Mouse (Mus musculus) lung, embryonic 16.5 days (tissue): ENCODE measurements around the gene Tmem170. TPM values are rescaled to one million over a fixed set of nuclear protein-coding genes. Genes with fewer than 3 reads are reported as not detected.
"Not testable (repeated sequence)": the region's sequence is repeated elsewhere in the genome, so short reads cannot be mapped to it uniquely, and the experiment has no call there.

Experiments used
- ATAC-seq: fragments of 200-750 bp; cut with Nextera tagmentation; 2 replicates; pipeline ENCODE4 v1.8.0; 2017; ENCODE audit warnings: low read depth, mild to moderate bottlenecking, moderate library complexity
- H3K27ac ChIP-seq: fragments of 300-500 bp; sonication (generic); 2 replicates; pipeline ENCODE4 v1.5.1; 2014; ENCODE audit warnings: mild to moderate bottlenecking, control low read depth, low read length
- H3K27me3 ChIP-seq: fragments of 300-500 bp; sonication (generic); 2 replicates; pipeline ENCODE4 v1.6.1; 2014; ENCODE audit warnings: low read depth, low read length, mixed read lengths; ENCODE audit not compliant: control insufficient read depth, insufficient read depth
- H3K36me3 ChIP-seq: fragments of 300-500 bp; sonication (generic); 2 replicates; pipeline ENCODE4 v1.6.1; 2014; ENCODE audit warnings: low read length; ENCODE audit not compliant: control insufficient read depth, insufficient read depth
- H3K4me1 ChIP-seq: fragments of 300-500 bp; sonication (generic); replicated peaks from 2 replicates; pipeline ENCODE4 v1.6.1; 2014; ENCODE audit warnings: low read length, mixed read lengths; ENCODE audit not compliant: control insufficient read depth, insufficient read depth
- H3K4me2 ChIP-seq: fragments of 300-500 bp; sonication (generic); 2 replicates; pipeline ENCODE4 v1.6.1; 2014; ENCODE audit warnings: low read depth, low read length, control low read depth
- H3K4me3 ChIP-seq: fragments of 300-500 bp; sonication (generic); 2 replicates; pipeline ENCODE4 v1.5.1; 2014; ENCODE audit warnings: mild to moderate bottlenecking, low read length, control low read depth
- H3K9ac ChIP-seq: fragments of 300-500 bp; sonication (generic); 2 replicates; pipeline ENCODE4 v1.6.1; 2014; ENCODE audit warnings: low read length, control low read depth
- H3K9me3 ChIP-seq: fragments of 300-500 bp; sonication (generic); 2 replicates; pipeline ENCODE4 v1.6.1; 2016; ENCODE audit warnings: low read length; ENCODE audit not compliant: control insufficient read depth
- WGBS: fragments of 180-500 bp; shearing (Covaris S2); extraction: QIAGEN DNeasy Blood & Tissue Kit; methylation state at CpG from one replicate; pipeline ENCODE4 v1.1.7; 2014; 5-methylcytosine and 5-hydroxymethylcytosine counted together
- polyA plus RNA-seq: library from polyadenylated mRNA; unstranded; fragments of >200 nt; fragmentation: Nextera tagmentation; extraction: Ambion mirVana; gene quantifications from 2 replicates; pipeline ENCODE4 v1.2.1, GENCODE M21; 2015

Gene Tmem170
- polyA plus RNA-seq, 1 experiment from 2014 or later = 10.1 TPM

GRCm38 (mm10) chr8:111865130-111865852 is 11.3 kb downstream of the Tmem170 start:
- 76% methylated on average over 8 of the region's 8 CpGs for WGBS
- no peak overlapping the region for H3K27ac ChIP-seq
- H3K4me3 ChIP-seq = no peak overlapping the region
- no peak for ATAC-seq
- H3K4me1 ChIP-seq = 0 out of 2 replicates have a peak, but pooled peaks cover 2% of the 10 kb centered on the region
- H3K4me2 ChIP-seq = no peak overlapping the region
- no peaks in the 10 kb centered on the region for H3K27me3 ChIP-seq
- H3K9me3 ChIP-seq = no peaks in the 10 kb centered on the region
- H3K9ac ChIP-seq = no peak overlapping the region
- 0 out of 2 replicates have a peak, but pooled peaks cover 2% of the 10 kb centered on the region for H3K36me3 ChIP-seq

GRCm38 (mm10) chr8:111864648-111865047 is 11.9 kb downstream of the Tmem170 start:
- ATAC-seq = no peak
- H3K36me3 ChIP-seq = 0 out of 2 replicates have a peak, but pooled peaks cover 2% of the 10 kb centered on the region
- no peak overlapping the region for H3K9ac ChIP-seq
- H3K9me3 ChIP-seq = no peaks in the 10 kb centered on the region
- H3K4me2 ChIP-seq = no peak overlapping the region
- H3K4me3 ChIP-seq = no peak overlapping the region
- WGBS = 77% methylated on average over 8 of the region's 8 CpGs
- 0 out of 2 replicates have a peak, but pooled peaks cover 2% of the 10 kb centered on the region for H3K4me1 ChIP-seq
- no peak overlapping the region for H3K27ac ChIP-seq
- H3K27me3 ChIP-seq = no peaks in the 10 kb centered on the region

GRCm38 (mm10) chr8:111863280-111863679 is 13.3 kb downstream of the Tmem170 start:
- H3K27me3 ChIP-seq = no peaks in the 10 kb centered on the region
- 0 out of 2 replicates have a peak, but pooled peaks cover 2% of the 10 kb centered on the region for H3K4me1 ChIP-seq
- peak overlapping the region; percentile 32; the same call in 1 of the 2 replicates for H3K27ac ChIP-seq
- H3K4me2 ChIP-seq = no peak overlapping the region
- H3K4me3 ChIP-seq = no peak overlapping the region
- 80% methylated on average over 4 of the region's 4 CpGs for WGBS
- ATAC-seq = no peak
- H3K36me3 ChIP-seq = 0 out of 2 replicates have a peak, but pooled peaks cover 2% of the 10 kb centered on the region
- no peak overlapping the region for H3K9ac ChIP-seq
- no peaks in the 10 kb centered on the region for H3K9me3 ChIP-seq

- H3K27ac ChIP-seq = no peak overlapping the region
- no peak overlapping the region for H3K4me3 ChIP-seq
- H3K9me3 ChIP-seq = no peaks in the 10 kb centered on the region
- H3K4me1 ChIP-seq = peaks cover 10% of the 10 kb centered on the region
- no peak overlapping the region for H3K9ac ChIP-seq
- H3K27me3 ChIP-seq = no peaks in the 10 kb centered on the region
- H3K4me2 ChIP-seq = no peak overlapping the region
- ATAC-seq = no peak
- 87% methylated on average over 12 of the region's 12 CpGs for WGBS
- H3K36me3 ChIP-seq = no peaks in the 10 kb centered on the region
Observed at GRCm38 (mm10) chr8:111855977-111856376, 20.6 kb downstream of the Tmem170 start.

GRCm38 (mm10) chr8:111853861-111854501 is 22.6 kb downstream of the Tmem170 start, which contains the start of gene Cfdp1:
TSS of gene Cfdp1 (minus strand) at chr8:111854291.
- no peaks in the 10 kb centered on the region for H3K27me3 ChIP-seq
- no peaks in the 10 kb centered on the region for H3K9me3 ChIP-seq
- H3K27ac ChIP-seq = peak within 1 kb of the TSS; percentile 7; the same call in 1 of the 2 replicates
- under 1% methylated on average over 53 of the region's 53 CpGs for WGBS
- peaks cover 10% of the 10 kb centered on the region for H3K4me1 ChIP-seq
- peak within 1 kb of the TSS; percentile 98 for H3K4me3 ChIP-seq
- H3K4me2 ChIP-seq = peak within 1 kb of the TSS; percentile 98
- ATAC-seq = peak; percentile 100
- no peaks in the 10 kb centered on the region for H3K36me3 ChIP-seq
- H3K9ac ChIP-seq = peak within 1 kb of the TSS; percentile 95

- H3K36me3 ChIP-seq, H3K9me3 ChIP-seq, ATAC-seq, H3K27me3 ChIP-seq, H3K27ac ChIP-seq, H3K4me1 ChIP-seq: not testable (repeated sequence)
- Histone ChIP-seq H3K4me2 (peak overlapping the region; percentile 98), H3K9ac (peak overlapping the region; percentile 95), H3K4me3 (peak overlapping the region; percentile 98)
- 57% methylated on average over 12 of the region's 12 CpGs for WGBS
Observed at GRCm38 (mm10) chr8:111853219-111853618, 23.3 kb downstream of the Tmem170 start.

GRCm38 (mm10) chr8:111846746-111847145 is 29.8 kb downstream of the Tmem170 start:
- H3K4me1 ChIP-seq = no peaks in the 10 kb centered on the region
- H3K4me3 ChIP-seq = no peak overlapping the region
- no peaks in the 10 kb centered on the region for H3K27me3 ChIP-seq
- no peak overlapping the region for H3K9ac ChIP-seq
- H3K36me3 ChIP-seq = peaks cover 1% of the 10 kb centered on the region; the same call in 1 of the 2 replicates
- ATAC-seq = no peak
- no peaks in the 10 kb centered on the region for H3K9me3 ChIP-seq
- no peak overlapping the region for H3K27ac ChIP-seq
- no peak overlapping the region for H3K4me2 ChIP-seq
- WGBS = 95% methylated on average over 6 of the region's 6 CpGs

GRCm38 (mm10) chr8:111835540-111835939 is 41.0 kb downstream of the Tmem170 start:
- Histone ChIP-seq H3K4me1 (no peaks in the 10 kb centered on the region), H3K36me3 (peaks cover 19% of the 10 kb centered on the region), H3K9ac (no peak overlapping the region), H3K9me3 (no peaks in the 10 kb centered on the region), H3K27me3 (no peaks in the 10 kb centered on the region), H3K27ac (no peak overlapping the region), H3K4me2 (no peak overlapping the region), H3K4me3 (no peak overlapping the region)
- 14% methylated on average over 1 of the region's 1 CpGs for WGBS
- ATAC-seq = no peak

- H3K4me3 ChIP-seq = no peak overlapping the region
- H3K9ac ChIP-seq = no peak overlapping the region
- no peak overlapping the region for H3K4me2 ChIP-seq
- no peaks in the 10 kb centered on the region for H3K9me3 ChIP-seq
- no peak for ATAC-seq
- peaks cover 4% of the 10 kb centered on the region; the same call in 1 of the 2 replicates for H3K4me1 ChIP-seq
- no peaks in the 10 kb centered on the region for H3K27me3 ChIP-seq
- WGBS = 50% methylated on average over 6 of the region's 6 CpGs
- H3K27ac ChIP-seq = no peak overlapping the region
- H3K36me3 ChIP-seq = peaks cover 12% of the 10 kb centered on the region; the same call in 1 of the 2 replicates
Observed at GRCm38 (mm10) chr8:111834011-111834410, 42.5 kb downstream of the Tmem170 start.
